Mouse (Mus musculus): ENCODE results near the gene Gabrg3. TPM values are rescaled to one million over a fixed set of nuclear protein-coding genes. Genes with fewer than 3 reads are reported as not detected.

Gene Gabrg3
- total and polyA plus RNA-seq, 3 experiments = not detected

DNA sequence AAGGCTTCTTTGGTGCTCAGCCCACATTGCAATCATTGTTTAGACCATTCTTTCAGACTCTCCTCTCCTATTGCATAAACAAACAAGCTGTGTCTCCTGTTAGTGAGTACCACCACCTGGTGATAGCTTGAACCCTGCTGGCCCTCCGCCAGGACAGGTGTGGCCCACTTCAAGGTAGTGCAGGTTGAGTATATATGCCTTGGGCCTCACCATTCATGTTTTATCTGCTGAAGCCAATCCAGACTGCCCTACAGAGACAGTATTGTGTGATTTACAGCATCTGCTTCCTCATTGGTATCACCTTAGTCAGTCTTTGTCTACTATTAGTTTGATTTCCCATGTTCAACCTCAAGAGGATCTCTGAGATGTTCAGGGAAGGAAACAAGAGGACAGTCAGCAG is 34.1 kb upstream of the Gabrg3 start:
- Histone ChIP-seq H3K9me3 (replicated peaks; ENCODE audit: low read length) (peaks cover 60% of the 10 kb centered on the region), H3K79me2 (replicated peaks; ENCODE audit: control insufficient read depth, extremely low read depth, insufficient read depth, poor library complexity, severe bottlenecking) (no peaks in the 10 kb centered on the region), H3K4me3 (replicated peaks in 1 of 3; ENCODE audit: low read depth in 2 of 3, low read length in 2 of 3, poor library complexity in 1 of 3) (no peak overlapping the region), H3K4me1 (ENCODE audit: control insufficient read depth in 1 of 2, insufficient read depth in 2 of 2) (no peaks in the 10 kb centered on the region), H3K9ac (ENCODE audit: insufficient read depth, low read depth) (no peak overlapping the region), H3K27me3 (replicated peaks) (no peaks in the 10 kb centered on the region), H3K27ac (ENCODE audit: insufficient read depth, low read depth) (no peak overlapping the region), H3K36me3 (replicated peaks in 1 of 2; ENCODE audit: control insufficient read depth in 1 of 2, insufficient read depth in 1 of 2, low read length in 1 of 2) (no peaks in the 10 kb centered on the region), H3K4me2 (ENCODE audit: insufficient read depth, low read depth, poor library complexity, severe bottlenecking) (no peak overlapping the region)
- DNase-seq (ENCODE audit: extremely low read depth) = no peak
- in situ Hi-C loops (cut with MboI; ENCODE audit: low pct_ligation_motif_present, low pct_unique_long_range_greater_than_20kb, low sequenced_read_pairs) (no loop called here), dilution Hi-C loops (cut with MboI; ENCODE audit: extremely low pct_ligation_motif_present, extremely low pct_unique_long_range_greater_than_20kb, low sequenced_read_pairs) (no loop called here)
- TF ChIP-seq ETS1 (conservative IDR thresholded peaks at IDR 0.05; ENCODE audit: low read depth, low read length) (no peak), BHLHE40 (IDR thresholded peaks at IDR 0.05; ENCODE audit: low read depth, low read length) (no peak), POLR2AphosphoS2 (IDR thresholded peaks at IDR 0.05; ENCODE audit: low read depth, low read length) (no peak), ELF1 (IDR thresholded peaks at IDR 0.05; ENCODE audit: low read depth, low read length) (no peak), USF1 (IDR thresholded peaks at IDR 0.05; ENCODE audit: low read depth, low read length) (no peak), MAFK (IDR thresholded peaks at IDR 0.05; ENCODE audit: insufficient replicate concordance, low read length) (no peak), KAT2A (IDR thresholded peaks at IDR 0.05; ENCODE audit: insufficient replicate concordance, low read length) (no peak), E2F4 (IDR thresholded peaks at IDR 0.05; ENCODE audit: insufficient replicate concordance, low read depth, low read length) (no peak), TCF12 (IDR thresholded peaks at IDR 0.05; ENCODE audit: low read depth, low read length) (no peak), ZNF384 (IDR thresholded peaks at IDR 0.05; ENCODE audit: low read depth, low read length) (no peak), EP300 (IDR thresholded peaks at IDR 0.05; ENCODE audit: low read length) (no peak)

DNA sequence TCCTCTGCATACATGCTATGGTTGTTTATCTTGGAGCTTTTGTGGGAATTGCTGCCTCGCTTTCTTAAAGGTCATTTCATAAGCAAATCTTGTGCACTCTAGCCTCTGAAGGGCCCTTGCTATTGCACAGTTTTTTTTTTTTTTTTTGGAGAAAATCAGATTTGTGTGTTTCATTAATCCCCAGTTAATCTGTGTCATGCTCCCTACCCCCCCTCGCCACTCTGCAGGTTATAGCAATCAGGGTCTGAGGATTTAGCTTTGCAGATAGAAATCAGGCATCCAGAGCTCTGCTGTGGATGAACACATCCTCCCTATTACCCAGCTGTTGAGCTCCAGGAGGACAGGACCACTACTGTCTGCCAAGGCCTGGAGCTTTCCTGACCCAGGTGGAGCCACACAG is 32.4 kb upstream of the Gabrg3 start, which contains the start of gene Gabrb3:
Gabrb3 (plus strand) TSS at position 301 of the 400 bp plus-strand sequence.
- H3K9me3 ChIP-seq (replicated peaks; ENCODE audit: low read length) = peaks cover 70% of the 10 kb centered on the region
- H3K4me1 ChIP-seq (ENCODE audit: control insufficient read depth in 1 of 2, insufficient read depth in 2 of 2) = no peaks in the 10 kb centered on the region
- H3K27me3 ChIP-seq (replicated peaks) = no peaks in the 10 kb centered on the region
- no peaks in the 10 kb centered on the region for H3K79me2 ChIP-seq (replicated peaks; ENCODE audit: control insufficient read depth, extremely low read depth, insufficient read depth, poor library complexity, severe bottlenecking)
- H3K4me2 ChIP-seq (ENCODE audit: insufficient read depth, low read depth, poor library complexity, severe bottlenecking) = no peak within 1 kb of the TSS
- in situ Hi-C loops (cut with MboI; ENCODE audit: low pct_ligation_motif_present, low pct_unique_long_range_greater_than_20kb, low sequenced_read_pairs) (no loop called here), dilution Hi-C loops (cut with MboI; ENCODE audit: extremely low pct_ligation_motif_present, extremely low pct_unique_long_range_greater_than_20kb, low sequenced_read_pairs) (no loop called here)
- H3K27ac ChIP-seq (ENCODE audit: insufficient read depth, low read depth) = no peak within 1 kb of the TSS
- DNase-seq (ENCODE audit: extremely low read depth) = no peak
- no peaks in the 10 kb centered on the region for H3K36me3 ChIP-seq (replicated peaks in 1 of 2; ENCODE audit: control insufficient read depth in 1 of 2, insufficient read depth in 1 of 2, low read length in 1 of 2)
- TF ChIP-seq KAT2A (IDR thresholded peaks at IDR 0.05; ENCODE audit: insufficient replicate concordance, low read length) = no peak
- TF ChIP-seq SIN3A (IDR thresholded peaks at IDR 0.05; ENCODE audit: low read length) = no peak
- no peak for TF ChIP-seq MYC (IDR thresholded peaks at IDR 0.05; ENCODE audit: low read depth, low read length)
- no peak within 1 kb of the TSS for H3K4me3 ChIP-seq (replicated peaks in 1 of 3; ENCODE audit: low read depth in 2 of 3, low read length in 2 of 3, poor library complexity in 1 of 3)
- no peak within 1 kb of the TSS for H3K9ac ChIP-seq (ENCODE audit: insufficient read depth, low read depth)

DNA sequence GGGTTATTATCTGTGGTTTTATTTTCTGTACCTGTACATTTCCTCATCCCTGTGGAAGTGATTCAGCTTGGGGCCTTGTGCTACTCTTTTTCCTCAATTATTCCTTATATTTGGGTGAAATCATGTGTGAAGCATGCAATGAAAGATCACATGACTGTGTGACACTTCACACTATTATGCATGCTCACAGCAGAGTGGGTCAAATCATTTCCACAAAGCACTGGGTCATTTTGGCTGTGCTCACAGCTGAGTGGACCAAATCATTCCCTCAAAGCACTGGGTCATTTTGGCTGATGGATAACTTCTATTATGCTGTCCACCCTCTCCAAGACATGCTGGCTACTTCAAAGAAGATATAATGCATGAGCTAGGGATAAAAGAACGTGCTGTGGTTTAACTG is 25.9 kb upstream of the Gabrg3 start:
- Histone ChIP-seq H3K4me2 (ENCODE audit: insufficient read depth, low read depth, poor library complexity, severe bottlenecking) (no peak overlapping the region), H3K27me3 (replicated peaks) (no peaks in the 10 kb centered on the region), H3K79me2 (replicated peaks; ENCODE audit: control insufficient read depth, extremely low read depth, insufficient read depth, poor library complexity, severe bottlenecking) (no peaks in the 10 kb centered on the region), H3K36me3 (replicated peaks in 1 of 2; ENCODE audit: control insufficient read depth in 1 of 2, insufficient read depth in 1 of 2, low read length in 1 of 2) (no peaks in the 10 kb centered on the region), H3K4me3 (replicated peaks in 1 of 3; ENCODE audit: low read depth in 2 of 3, low read length in 2 of 3, poor library complexity in 1 of 3) (no peak overlapping the region), H3K9ac (ENCODE audit: insufficient read depth, low read depth) (no peak overlapping the region), H3K4me1 (ENCODE audit: control insufficient read depth in 1 of 2, insufficient read depth in 2 of 2) (no peaks in the 10 kb centered on the region), H3K27ac (ENCODE audit: insufficient read depth, low read depth) (no peak overlapping the region), H3K9me3 (replicated peaks; ENCODE audit: low read length) (peaks cover 58% of the 10 kb centered on the region)
- in situ Hi-C loops (cut with MboI; ENCODE audit: low pct_ligation_motif_present, low pct_unique_long_range_greater_than_20kb, low sequenced_read_pairs) (no loop called here), dilution Hi-C loops (cut with MboI; ENCODE audit: extremely low pct_ligation_motif_present, extremely low pct_unique_long_range_greater_than_20kb, low sequenced_read_pairs) (no loop called here)
- no peak for TF ChIP-seq EP300 (IDR thresholded peaks at IDR 0.05; ENCODE audit: low read length)
- TF ChIP-seq JUND (conservative IDR thresholded peaks at IDR 0.05; ENCODE audit: low read depth, low read length) = no peak
- TF ChIP-seq SMC3 (IDR thresholded peaks at IDR 0.05; ENCODE audit: low read depth, low read length) = no peak
- TF ChIP-seq UBTF (IDR thresholded peaks at IDR 0.05; ENCODE audit: low read depth, low read length) = no peak
- TF ChIP-seq NELFE (IDR thresholded peaks at IDR 0.05; ENCODE audit: low read depth, low read length) = no peak
- no peak for TF ChIP-seq MAFK (IDR thresholded peaks at IDR 0.05; ENCODE audit: insufficient replicate concordance, low read length)
- TF ChIP-seq RCOR1 (conservative IDR thresholded peaks at IDR 0.05; ENCODE audit: low read depth, low read length) = no peak
- no peak for TF ChIP-seq SIN3A (IDR thresholded peaks at IDR 0.05; ENCODE audit: low read length)
- TF ChIP-seq ZMIZ1 (IDR thresholded peaks at IDR 0.05; ENCODE audit: low read depth, low read length) = no peak
- TF ChIP-seq POLR2A (IDR thresholded peaks at IDR 0.05; ENCODE audit: low read depth, low read length) = no peak
- no peak for TF ChIP-seq MEF2A (IDR thresholded peaks at IDR 0.05; ENCODE audit: borderline replicate concordance, low read depth, low read length)
- no peak for TF ChIP-seq ZKSCAN1 (IDR thresholded peaks at IDR 0.05; ENCODE audit: borderline replicate concordance, low read depth, low read length)
- DNase-seq (ENCODE audit: extremely low read depth) = no peak

Data from CH12.LX (cell line).